Mouse (Mus musculus) cerebellum, adult 2 months (tissue): Measurements from ENCODE around the gene Taok3. TPM values are rescaled to one million over a fixed set of nuclear protein-coding genes. Genes with fewer than 3 reads are reported as not detected.

Experiments used
- DNase-seq, 2 experiments: peaks; one replicate each; pipeline ENCODE4 v3.0.0; 2021
- H3K27ac ChIP-seq: fragments of 200-500 bp; 2 replicates; pipeline ENCODE4 v1.5.1; 2012; ENCODE audit warnings: low read length, control low read depth, inconsistent platforms; ENCODE audit not compliant: insufficient read depth
- H3K27me3 ChIP-seq: fragments of 200-500 bp; 2 replicates; pipeline ENCODE4 v1.6.1; 2012; ENCODE audit warnings: inconsistent platforms, mild to moderate bottlenecking, low read length, moderate library complexity; ENCODE audit not compliant: control insufficient read depth, insufficient read depth
- H3K4me1 ChIP-seq: fragments of 200-500 bp; 2 replicates; pipeline ENCODE4 v1.6.1; 2011; ENCODE audit warnings: low read length; ENCODE audit not compliant: control insufficient read depth, insufficient read depth
- H3K4me3 ChIP-seq: fragments of 200-500 bp; replicated peaks from 2 replicates; pipeline ENCODE3; 2011; ENCODE audit warnings: mild to moderate bottlenecking, low read depth, low read length, control low read depth; ENCODE audit not compliant: insufficient read depth
- CTCF ChIP-seq: fragments of 200-500 bp; IDR thresholded peaks from 2 replicates; pipeline ENCODE4 v1.5.1; 2011; ENCODE audit warnings: low read depth, mild to moderate bottlenecking, control low read depth, low read length, moderate library complexity, borderline replicate concordance; ENCODE audit not compliant: insufficient read depth
- POLR2A ChIP-seq: fragments of 200-500 bp; IDR thresholded peaks from 2 replicates; pipeline ENCODE4 v1.6.1; 2011; ENCODE audit warnings: low read length, control low read depth, borderline replicate concordance; ENCODE audit not compliant: insufficient read depth
- WGBS: fragments of 180-500 bp; shearing (Covaris S2); methylation state at CpG from one replicate; pipeline ENCODE4 v1.1.7; 2018; 5-methylcytosine and 5-hydroxymethylcytosine counted together
- polyA plus RNA-seq: library from polyadenylated mRNA; depleted of rRNA; stranded (reverse); fragments of >200 nt; gene quantifications from 2 replicates; pipeline ENCODE4 v1.2.3, GENCODE M21; 2012

Taok3 gene
- polyA plus RNA-seq, 1 experiment: 43.6 TPM

GRCm38 (mm10) chr5:117118220-117118619 lies 1.7 kb upstream of the Taok3 start:
- Histone ChIP-seq H3K4me1 (peaks cover 2% of the 10 kb centered on the region; the same call in 1 of the 2 replicates), H3K27me3 (no peaks in the 10 kb centered on the region), H3K27ac (no peak overlapping the region), H3K4me3 (no peak overlapping the region)
- WGBS: 90% methylated on average over 2 of the region's 2 CpGs
- TF ChIP-seq POLR2A (no peak), CTCF (no peak)
- DNase-seq: no peak

GRCm38 (mm10) chr5:117118850-117119249 lies 1.1 kb upstream of the Taok3 start:
- Histone ChIP-seq H3K4me1 (peaks cover 2% of the 10 kb centered on the region; the same call in 1 of the 2 replicates), H3K27ac (no peak overlapping the region), H3K4me3 (no peak overlapping the region), H3K27me3 (no peaks in the 10 kb centered on the region)
- no peak for TF ChIP-seq CTCF
- no peak for TF ChIP-seq POLR2A
- no peak for DNase-seq
- WGBS: 37% methylated on average over 8 of the region's 8 CpGs

DNA sequence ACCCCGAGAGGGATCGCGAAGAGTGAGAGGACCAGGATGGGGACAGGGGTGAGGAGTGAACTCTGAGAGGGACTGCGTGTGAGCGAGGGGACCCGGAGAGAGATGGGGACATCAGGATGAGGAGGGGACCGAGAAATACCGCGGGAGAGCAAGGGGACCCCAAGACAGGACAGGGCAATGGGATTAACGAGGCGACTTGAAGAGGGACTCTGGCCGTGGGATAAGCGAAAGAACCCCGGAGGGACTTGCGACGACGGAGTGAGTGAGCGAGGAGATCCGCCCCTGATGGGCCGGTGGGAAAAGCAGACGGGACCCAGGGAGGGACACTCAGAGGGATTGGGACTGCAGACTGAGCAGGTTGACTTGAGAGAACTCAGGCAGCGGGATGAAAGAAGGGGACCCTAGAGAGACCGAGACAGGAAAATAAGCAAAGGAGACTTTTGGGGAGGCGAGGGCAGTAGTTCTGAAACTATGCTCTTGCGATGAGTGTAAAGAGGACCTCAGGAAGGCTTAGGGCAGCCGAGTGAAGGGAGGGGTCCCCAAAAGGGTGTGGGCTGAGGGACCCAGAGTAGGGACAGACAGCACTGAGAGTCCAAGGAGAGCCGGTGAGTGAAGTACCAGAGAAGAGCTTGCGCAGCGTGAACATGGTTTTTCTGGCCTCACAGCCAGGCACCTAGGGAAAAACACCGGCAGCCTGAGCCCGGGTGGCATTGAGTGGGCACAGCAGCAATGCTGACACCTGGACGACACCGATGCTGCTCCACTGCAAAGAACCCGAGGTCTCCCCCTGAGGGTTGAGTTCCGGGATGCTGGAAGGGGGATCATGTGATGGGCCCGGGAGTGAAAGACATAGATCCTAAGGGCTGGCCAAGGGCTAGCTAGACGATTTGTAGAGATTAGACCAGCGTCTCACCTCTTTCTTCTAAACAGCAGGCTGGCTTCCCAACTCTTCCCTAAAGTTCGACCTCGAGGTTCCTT lies 849 bp downstream of the Taok3 start:
- WGBS: under 1% methylated on average over 40 of the region's 40 CpGs
- peak in 1 of 2 experiments; percentile 41 for DNase-seq
- peak overlapping the region; percentile 9 for H3K27ac ChIP-seq

GRCm38 (mm10) chr5:117121657-117122056 lies 1.7 kb downstream of the Taok3 start:
- Histone ChIP-seq H3K27ac (no peak overlapping the region), H3K27me3 (no peaks in the 10 kb centered on the region), H3K4me3 (peak overlapping the region; percentile 4), H3K4me1 (peaks cover 2% of the 10 kb centered on the region; the same call in 1 of the 2 replicates)
- WGBS: 20% methylated on average over 2 of the region's 2 CpGs
- TF ChIP-seq CTCF (no peak), POLR2A (no peak)
- no peak for DNase-seq

More for the DNA sequence above, 849 bp downstream of the Taok3 start:
- H3K27me3 ChIP-seq: no peaks in the 10 kb centered on the region
- TF ChIP-seq POLR2A: no peak
- TF ChIP-seq CTCF: no peak
- peak overlapping the region; percentile 96 for H3K4me3 ChIP-seq
- H3K4me1 ChIP-seq: peaks cover 2% of the 10 kb centered on the region; the same call in 1 of the 2 replicates

DNA sequence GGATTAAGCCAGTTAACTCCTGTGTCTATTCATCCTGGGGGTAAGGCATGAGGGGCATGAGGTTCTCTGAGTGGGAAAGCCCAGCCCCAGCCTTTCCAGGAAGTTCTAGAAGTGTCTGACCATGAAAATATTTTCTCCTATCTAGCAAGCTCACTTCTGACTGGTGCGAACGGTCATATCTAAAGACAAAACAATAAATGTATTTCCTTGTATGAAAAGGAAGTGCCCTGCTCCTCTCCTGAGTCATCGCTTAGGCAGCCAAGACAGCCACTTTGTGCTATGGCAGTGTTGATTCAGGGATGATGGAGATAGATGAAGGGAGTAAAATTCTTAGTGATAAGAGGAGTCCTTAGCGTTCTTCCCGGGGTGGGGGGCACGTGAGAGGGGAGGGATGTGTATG lies 3.2 kb downstream of the Taok3 start:
- no peak for DNase-seq
- no peaks in the 10 kb centered on the region for H3K27me3 ChIP-seq
- H3K4me1 ChIP-seq: peaks cover 2% of the 10 kb centered on the region; the same call in 1 of the 2 replicates
- H3K27ac ChIP-seq: no peak overlapping the region
- WGBS: 91% methylated on average over 6 of the region's 6 CpGs
- TF ChIP-seq CTCF: no peak
- no peak for TF ChIP-seq POLR2A
- H3K4me3 ChIP-seq: no peak overlapping the region

DNA sequence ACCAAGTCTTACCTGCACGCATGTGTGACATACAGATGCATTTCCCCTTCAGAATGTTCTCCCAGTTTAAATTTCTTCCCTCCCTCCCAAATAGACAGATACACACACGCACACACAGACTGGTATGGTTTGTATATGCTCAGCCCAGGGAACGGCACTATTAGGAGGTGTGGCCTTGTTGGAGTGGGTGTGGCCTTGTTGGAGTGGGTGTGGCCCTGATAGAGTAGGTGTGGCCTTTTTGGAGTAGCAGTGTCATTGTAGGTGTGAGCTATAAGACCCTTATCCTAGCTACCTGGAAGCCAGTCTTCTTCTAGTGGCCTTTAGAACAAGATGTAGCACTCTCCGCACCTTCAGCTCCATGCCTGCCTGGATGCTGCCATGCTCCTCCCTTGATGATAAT lies 3.9 kb downstream of the Taok3 start:
- Histone ChIP-seq H3K4me3 (no peak overlapping the region), H3K4me1 (peaks cover 2% of the 10 kb centered on the region; the same call in 1 of the 2 replicates), H3K27ac (no peak overlapping the region), H3K27me3 (no peaks in the 10 kb centered on the region)
- no peak for DNase-seq
- no peak for TF ChIP-seq POLR2A
- TF ChIP-seq CTCF: no peak
- WGBS: 88% methylated on average over 4 of the region's 4 CpGs

GRCm38 (mm10) chr5:117125482-117126346 lies 5.8 kb downstream of the Taok3 start:
- WGBS: 82% methylated on average over 16 of the region's 16 CpGs
- DNase-seq: no peak
- no peaks in the 10 kb centered on the region for H3K27me3 ChIP-seq
- H3K27ac ChIP-seq: no peak overlapping the region
- H3K4me1 ChIP-seq: peaks cover 6% of the 10 kb centered on the region
- H3K4me3 ChIP-seq: no peak overlapping the region
- no peak for TF ChIP-seq CTCF
- TF ChIP-seq POLR2A: no peak
